Mouse (Mus musculus) lung, adult 2 months (tissue): ENCODE measurements around the gene Rfx7. TPM values are rescaled to one million over a fixed set of nuclear protein-coding genes. Genes with fewer than 3 reads are reported as not detected.
"Not testable (repeated sequence)": the region's sequence is repeated elsewhere in the genome, so short reads cannot be mapped to it uniquely, and the experiment has no call there.

ENCODE experiments used
- DNase-seq: peaks from one replicate; pipeline ENCODE4 v3.0.0; 2022
- H3K4me1 ChIP-seq: fragments of 200-500 bp; 2 replicates; pipeline ENCODE4 v1.6.1; 2011; ENCODE audit warnings: low read length; ENCODE audit not compliant: control insufficient read depth, insufficient read depth
- H3K4me3 ChIP-seq: fragments of 200-500 bp; replicated peaks from 2 replicates; pipeline ENCODE3; 2011; ENCODE audit warnings: low read depth, mild to moderate bottlenecking, control low read depth, low read length; ENCODE audit errors: extremely low read depth
- CTCF ChIP-seq: fragments of 200-500 bp; IDR thresholded peaks from 2 replicates; pipeline ENCODE4 v1.5.1; 2011; ENCODE audit warnings: mild to moderate bottlenecking, low read length, control low read depth; ENCODE audit not compliant: insufficient read depth
- POLR2A ChIP-seq: fragments of 200-500 bp; IDR thresholded peaks from 2 replicates; pipeline ENCODE4 v1.6.1; 2011; ENCODE audit warnings: low read depth, mild to moderate bottlenecking, control low read depth, low read length, borderline replicate concordance; ENCODE audit errors: extremely low read depth
- WGBS: fragments of 180-500 bp; shearing (Covaris S2); methylation state at CpG from one replicate; pipeline ENCODE4 v1.1.7; 2018; 5-methylcytosine and 5-hydroxymethylcytosine counted together
- polyA plus RNA-seq: library from polyadenylated mRNA; depleted of rRNA; stranded (reverse); fragments of >200 nt; gene quantifications from 2 replicates; pipeline ENCODE4 v1.2.3, GENCODE M21; 2012

The Rfx7 gene
- polyA plus RNA-seq, 1 experiment: 6.1 TPM

GRCm38 (mm10) chr9:72537086-72537485 is 5.0 kb downstream of the Rfx7 start:
- WGBS: 40% methylated on average over 1 of the region's 1 CpGs
- no peak for TF ChIP-seq POLR2A
- no peak for TF ChIP-seq CTCF
- H3K4me1 ChIP-seq: no peaks in the 10 kb centered on the region
- DNase-seq: no peak
- no peak overlapping the region for H3K4me3 ChIP-seq

GRCm38 (mm10) chr9:72543590-72543989 is 11.6 kb downstream of the Rfx7 start:
- H3K4me3 ChIP-seq: no peak overlapping the region
- no peaks in the 10 kb centered on the region for H3K4me1 ChIP-seq
- DNase-seq: no peak
- no peak for TF ChIP-seq CTCF
- TF ChIP-seq POLR2A: no peak

GRCm38 (mm10) chr9:72558780-72559179 is 26.7 kb downstream of the Rfx7 start:
- TF ChIP-seq POLR2A (no peak), CTCF (no peak)
- DNase-seq: no peak
- H3K4me3 ChIP-seq: no peak overlapping the region
- H3K4me1 ChIP-seq: peaks cover 3% of the 10 kb centered on the region; the same call in 1 of the 2 replicates
- 82% methylated on average over 1 of the region's 1 CpGs for WGBS

GRCm38 (mm10) chr9:72560316-72560715 is 28.3 kb downstream of the Rfx7 start:
- WGBS: 81% methylated on average over 2 of the region's 2 CpGs
- TF ChIP-seq CTCF (no peak), POLR2A (no peak)
- Histone ChIP-seq H3K4me3 (no peak overlapping the region), H3K4me1 (peaks cover 3% of the 10 kb centered on the region; the same call in 1 of the 2 replicates)
- no peak for DNase-seq

DNA sequence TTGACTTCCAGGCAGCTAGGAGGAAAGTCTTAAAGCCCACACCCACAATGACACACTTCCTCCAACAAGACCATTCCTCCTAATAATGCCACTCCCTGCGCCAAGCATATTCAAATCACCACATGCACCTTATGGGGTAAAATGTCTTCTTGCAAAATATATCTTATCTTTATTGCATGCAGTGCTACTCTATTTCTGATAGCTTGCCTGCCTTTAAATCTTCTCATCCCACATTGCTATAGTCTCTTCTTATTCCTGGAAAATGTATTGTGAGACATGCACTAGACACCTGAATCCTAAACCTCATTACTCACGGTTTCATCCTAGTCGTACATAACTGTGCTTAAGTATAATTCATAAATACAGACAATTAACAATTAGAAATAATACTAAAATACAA is 31.2 kb downstream of the Rfx7 start:
- no peak for DNase-seq
- peaks cover 3% of the 10 kb centered on the region; the same call in 1 of the 2 replicates for H3K4me1 ChIP-seq
- H3K4me3 ChIP-seq: no peak overlapping the region
- TF ChIP-seq POLR2A (no peak), CTCF (no peak)
- WGBS: 93% methylated on average over 3 of the region's 3 CpGs

- no peak for DNase-seq
- WGBS: 72% methylated on average over 2 of the region's 2 CpGs
- Histone ChIP-seq H3K4me1 (peaks cover 3% of the 10 kb centered on the region; the same call in 1 of the 2 replicates), H3K4me3 (no peak overlapping the region)
- TF ChIP-seq CTCF: no peak
- TF ChIP-seq POLR2A: no peak
Observed at GRCm38 (mm10) chr9:72567116-72567515, 35.1 kb downstream of the Rfx7 start.

- TF ChIP-seq POLR2A: no peak
- TF ChIP-seq CTCF: no peak
- WGBS: 35% methylated on average over 3 of the region's 3 CpGs
Observed at GRCm38 (mm10) chr9:72580216-72580615, 48.2 kb downstream of the Rfx7 start.

DNA sequence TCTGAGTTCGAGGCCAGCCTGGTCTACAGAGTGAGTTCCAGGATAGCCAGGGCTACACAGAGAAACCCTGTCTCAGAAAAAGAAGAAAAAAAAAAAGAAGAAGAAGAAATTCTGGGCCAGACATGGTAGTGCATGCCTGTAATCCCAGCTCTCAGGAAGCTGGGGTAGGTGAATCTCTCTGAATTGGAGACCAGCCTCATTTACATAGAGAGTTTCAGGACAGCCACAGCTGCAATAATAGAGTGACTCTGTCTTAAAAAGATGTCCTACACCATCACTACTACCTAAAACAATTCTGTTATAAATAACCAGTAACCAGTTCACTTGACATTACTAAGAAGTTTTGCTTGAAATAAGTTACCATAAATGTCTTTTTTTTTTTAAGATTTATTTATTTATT is 58.8 kb downstream of the Rfx7 start:
- 95% methylated on average over 1 of the region's 1 CpGs for WGBS
- TF ChIP-seq CTCF (no peak), POLR2A (no peak)
- H3K4me3 ChIP-seq: no peak overlapping the region
- no peaks in the 10 kb centered on the region for H3K4me1 ChIP-seq
- no peak for DNase-seq

More at GRCm38 (mm10) chr9:72580216-72580615, 48.2 kb downstream of the Rfx7 start:
- H3K4me3 ChIP-seq: no peak overlapping the region
- no peak for DNase-seq
- no peaks in the 10 kb centered on the region for H3K4me1 ChIP-seq

DNA sequence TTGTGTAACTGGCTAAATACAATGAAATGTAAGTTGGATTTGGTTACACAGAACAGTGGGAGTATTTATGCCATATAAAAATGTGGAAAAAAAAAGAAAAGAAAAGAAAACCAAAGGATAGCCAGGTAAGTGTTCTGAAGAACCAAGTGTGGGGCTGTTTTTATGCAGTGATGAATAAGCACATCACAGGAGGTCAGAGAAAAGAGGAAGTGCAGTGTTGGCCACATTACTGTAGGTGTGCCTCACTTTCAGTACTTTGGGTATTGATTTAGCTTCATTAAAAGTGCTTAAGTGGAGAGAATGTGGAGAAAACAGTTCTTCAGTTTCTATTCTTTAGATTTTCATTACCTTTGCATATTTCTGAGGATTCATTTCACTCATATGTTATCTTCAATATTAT is 60.0 kb downstream of the Rfx7 start:
- TF ChIP-seq POLR2A: no peak
- TF ChIP-seq CTCF: no peak
- no peak for DNase-seq
- Histone ChIP-seq H3K4me1 (no peaks in the 10 kb centered on the region), H3K4me3 (no peak overlapping the region)

DNA sequence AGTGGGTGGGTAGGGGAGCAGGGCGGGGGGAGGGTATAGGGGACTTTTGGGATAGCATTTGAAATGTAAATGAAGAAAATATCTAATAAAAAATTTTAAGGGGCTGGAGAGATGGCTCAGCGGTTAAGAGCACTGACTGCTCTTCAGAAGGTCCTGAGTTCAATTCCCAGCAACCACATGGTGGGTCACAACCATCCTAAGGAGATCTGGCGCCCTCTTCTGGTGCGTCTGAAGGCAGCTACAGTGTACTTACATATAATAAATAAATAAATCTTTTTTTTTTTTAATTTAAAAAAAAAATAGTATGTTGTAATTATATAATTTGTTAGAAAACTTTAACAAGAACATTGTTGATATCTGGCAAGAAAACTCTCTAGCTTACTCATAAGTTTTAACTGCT is 62.6 kb downstream of the Rfx7 start:
- 89% methylated on average over 4 of the region's 4 CpGs for WGBS
- H3K4me3 ChIP-seq, H3K4me1 ChIP-seq, DNase-seq: not testable (repeated sequence)

GRCm38 (mm10) chr9:72600142-72600541 is 68.1 kb downstream of the Rfx7 start:
- Histone ChIP-seq H3K4me1 (no peaks in the 10 kb centered on the region), H3K4me3 (no peak overlapping the region)
- TF ChIP-seq POLR2A: no peak
- TF ChIP-seq CTCF: no peak
- 95% methylated on average over 3 of the region's 3 CpGs for WGBS
- DNase-seq: no peak
